Mouse (Mus musculus) myocyte (in vitro differentiated cells): ENCODE measurements around the gene Fam189a2.

ENCODE experiments used
- E2F4 ChIP-seq: IDR thresholded peaks from one replicate; pipeline ENCODE4 v1.6.1; 2011; ENCODE audit warnings: mild to moderate bottlenecking, control low read depth, moderate library complexity; ENCODE audit not compliant: insufficient read depth
- MAX ChIP-seq: IDR thresholded peaks from one replicate; pipeline ENCODE4 v1.6.1; 2011; ENCODE audit warnings: low read depth, mild to moderate bottlenecking, control low read depth
- MYOD1 ChIP-seq, 3 experiments: IDR thresholded peaks; one replicate each; pipeline ENCODE4 v1.6.1; 2011; ENCODE audit warnings: control low read depth in 2 of 3, low read depth in 2 of 3, mild to moderate bottlenecking in 2 of 3, moderate library complexity in 1 of 3; ENCODE audit not compliant: insufficient read length in 2 of 3, control insufficient read depth in 1 of 3
- MYOG ChIP-seq, 3 experiments: IDR thresholded peaks; one replicate each; pipeline ENCODE4 v1.6.1; 2011; ENCODE audit warnings: control low read depth in 2 of 3, low read depth in 2 of 3, mild to moderate bottlenecking in 2 of 3; ENCODE audit not compliant: insufficient read length in 2 of 3, control insufficient read depth in 1 of 3, insufficient read depth in 1 of 3
- POLR2A ChIP-seq: IDR thresholded peaks from one replicate; pipeline ENCODE4 v1.6.1; 2011; ENCODE audit warnings: low read depth, mild to moderate bottlenecking, control low read depth, moderate library complexity; ENCODE audit not compliant: insufficient read length
- REST ChIP-seq: IDR thresholded peaks from one replicate; pipeline ENCODE4 v1.6.1; 2011; ENCODE audit warnings: mild to moderate bottlenecking, control low read depth, moderate library complexity; ENCODE audit not compliant: insufficient read depth, insufficient read length
- TCF12 ChIP-seq: IDR thresholded peaks from one replicate; pipeline ENCODE4 v1.6.1; 2011; ENCODE audit warnings: mild to moderate bottlenecking, control low read depth; ENCODE audit not compliant: poor library complexity, insufficient read depth, severe bottlenecking
- TCF3 ChIP-seq: IDR thresholded peaks from one replicate; pipeline ENCODE4 v1.6.1; 2011; ENCODE audit warnings: low read depth, control low read depth; ENCODE audit not compliant: insufficient read length
- USF1 ChIP-seq: IDR thresholded peaks from one replicate; pipeline ENCODE4 v1.6.1; 2011; ENCODE audit warnings: low read depth, mild to moderate bottlenecking, control low read depth, moderate library complexity

- TF ChIP-seq POLR2A: no peak
- TF ChIP-seq USF1: no peak
- no peak for TF ChIP-seq REST
- no peak for TF ChIP-seq TCF12
- peak in 1 of 3 experiments; percentile 11 for TF ChIP-seq MYOD1 (IDR thresholded peaks at IDR 0.05; ENCODE audit: control insufficient read depth in 1 of 3, insufficient read length in 2 of 3, low read depth in 2 of 3)
- no peak for TF ChIP-seq MYOG (IDR thresholded peaks at IDR 0.05; ENCODE audit: control insufficient read depth in 1 of 3, insufficient read depth in 1 of 3, insufficient read length in 2 of 3, low read depth in 2 of 3)
- TF ChIP-seq E2F4: no peak
- TF ChIP-seq TCF3: no peak
- TF ChIP-seq MAX: no peak
Measured at GRCm38 (mm10) chr19:24030871-24031556, at the start of gene Fam189a2.
